Mouse (Mus musculus) embryonic facial prominence, embryonic 10.5 days (tissue): ENCODE data around the gene Dao. TPM values are rescaled to one million over a fixed set of nuclear protein-coding genes. Genes with fewer than 3 reads are reported as not detected.
A peak's percentile ranks its signal among the peaks of the same experiment; 100 is the strongest.

Source experiments
- DNase-seq: peaks from one replicate; pipeline ENCODE4 v3.0.0-alpha.2; 2017; ENCODE audit warnings: low spot score
- H3K27ac ChIP-seq: fragments of 300-500 bp; sonication (generic); replicated peaks from 2 replicates; pipeline ENCODE4 v1.5.1; 2016; ENCODE audit warnings: mild to moderate bottlenecking
- H3K27me3 ChIP-seq: fragments of 300-500 bp; sonication (generic); replicated peaks from 2 replicates; pipeline ENCODE4 v1.6.1; 2016; ENCODE audit warnings: low read depth, mild to moderate bottlenecking; ENCODE audit not compliant: poor library complexity, severe bottlenecking
- H3K36me3 ChIP-seq: fragments of 300-500 bp; sonication (generic); replicated peaks from 2 replicates; pipeline ENCODE4 v1.6.1; 2016; ENCODE audit warnings: mild to moderate bottlenecking, moderate library complexity
- H3K4me1 ChIP-seq: fragments of 300-500 bp; sonication (generic); 2 replicates; pipeline ENCODE4 v1.6.1; 2016
- H3K4me3 ChIP-seq: fragments of 300-500 bp; sonication (generic); 2 replicates; pipeline ENCODE4 v1.5.1; 2016; ENCODE audit warnings: mild to moderate bottlenecking, moderate library complexity
- H3K9me3 ChIP-seq: fragments of 300-500 bp; sonication (generic); 2 replicates; pipeline ENCODE4 v1.6.1; 2016; ENCODE audit warnings: mild to moderate bottlenecking
- WGBS: fragments of 180-500 bp; shearing (Covaris S2); methylation state at CpG from one replicate; pipeline ENCODE4 v1.1.7; 2016; 5-methylcytosine and 5-hydroxymethylcytosine counted together
- polyA plus RNA-seq: library from polyadenylated mRNA; unstranded; fragments of >200 nt; fragmentation: Nextera tagmentation; extraction: Ambion mirVana; gene quantifications from 2 replicates; pipeline ENCODE4 v1.2.1, GENCODE M21; 2016

Dao gene
- polyA plus RNA-seq, 1 experiment from 2014 or later = not detected

GRCm38 (mm10) chr5:114040911-114041310 is 37.4 kb downstream of the Dao start:
- DNase-seq = no peak
- Histone ChIP-seq H3K36me3 (no peaks in the 10 kb centered on the region), H3K9me3 (no peaks in the 10 kb centered on the region), H3K27me3 (0 out of 2 replicates have a peak, but pooled peaks cover 8% of the 10 kb centered on the region), H3K4me3 (no peak overlapping the region), H3K27ac (no peak overlapping the region), H3K4me1 (peaks cover 25% of the 10 kb centered on the region)
- 74% methylated on average over 1 of the region's 1 CpGs for WGBS

- 26% methylated on average over 15 of the region's 15 CpGs for WGBS
Observed at GRCm38 (mm10) chr5:114041327-114041930, 37.9 kb downstream of the Dao start.

GRCm38 (mm10) chr5:114043800-114044199 is 40.3 kb downstream of the Dao start:
- H3K4me1 ChIP-seq = peaks cover 19% of the 10 kb centered on the region
- H3K27me3 ChIP-seq = 0 out of 2 replicates have a peak, but pooled peaks cover 8% of the 10 kb centered on the region
- H3K36me3 ChIP-seq = no peaks in the 10 kb centered on the region
- 86% methylated on average over 4 of the region's 4 CpGs for WGBS
- no peaks in the 10 kb centered on the region for H3K9me3 ChIP-seq
- no peak for DNase-seq
- H3K27ac ChIP-seq = no peak overlapping the region
- no peak overlapping the region for H3K4me3 ChIP-seq

More at GRCm38 (mm10) chr5:114041327-114041930, 37.9 kb downstream of the Dao start:
- no peaks in the 10 kb centered on the region for H3K36me3 ChIP-seq
- H3K9me3 ChIP-seq = no peaks in the 10 kb centered on the region
- peak; percentile 51 for DNase-seq
- no peak overlapping the region for H3K27ac ChIP-seq
- 0 out of 2 replicates have a peak, but pooled peaks cover 8% of the 10 kb centered on the region for H3K27me3 ChIP-seq
- H3K4me1 ChIP-seq = peaks cover 20% of the 10 kb centered on the region
- peak overlapping the region; percentile 26; the same call in 1 of the 2 replicates for H3K4me3 ChIP-seq

GRCm38 (mm10) chr5:114045134-114045533 is 41.6 kb downstream of the Dao start:
- Histone ChIP-seq H3K4me1 (peaks cover 21% of the 10 kb centered on the region), H3K27ac (no peak overlapping the region), H3K4me3 (no peak overlapping the region), H3K9me3 (no peaks in the 10 kb centered on the region), H3K36me3 (no peaks in the 10 kb centered on the region), H3K27me3 (0 out of 2 replicates have a peak, but pooled peaks cover 8% of the 10 kb centered on the region)
- no peak for DNase-seq
- 75% methylated on average over 1 of the region's 1 CpGs for WGBS

- H3K27ac ChIP-seq = no peak overlapping the region
- no peaks in the 10 kb centered on the region for H3K36me3 ChIP-seq
- no peak for DNase-seq
- H3K9me3 ChIP-seq = no peaks in the 10 kb centered on the region
- no peak overlapping the region for H3K4me3 ChIP-seq
- 0 out of 2 replicates have a peak, but pooled peaks cover under 1% of the 10 kb centered on the region for H3K27me3 ChIP-seq
- H3K4me1 ChIP-seq = peaks cover 14% of the 10 kb centered on the region
- 81% methylated on average over 3 of the region's 3 CpGs for WGBS
Observed at GRCm38 (mm10) chr5:114046151-114046550, 42.6 kb downstream of the Dao start.

GRCm38 (mm10) chr5:114046604-114047003 is 43.1 kb downstream of the Dao start:
- no peak for DNase-seq
- no peak overlapping the region for H3K27ac ChIP-seq
- WGBS = 47% methylated on average over 3 of the region's 3 CpGs
- peaks cover 9% of the 10 kb centered on the region for H3K4me1 ChIP-seq
- H3K27me3 ChIP-seq = no peaks in the 10 kb centered on the region
- H3K4me3 ChIP-seq = no peak overlapping the region
- no peaks in the 10 kb centered on the region for H3K9me3 ChIP-seq
- no peaks in the 10 kb centered on the region for H3K36me3 ChIP-seq

- Histone ChIP-seq H3K9me3 (no peaks in the 10 kb centered on the region), H3K4me1 (peaks cover 9% of the 10 kb centered on the region; the same call in 1 of the 2 replicates), H3K27me3 (no peaks in the 10 kb centered on the region), H3K36me3 (no peaks in the 10 kb centered on the region), H3K27ac (no peak overlapping the region), H3K4me3 (no peak overlapping the region)
- 83% methylated on average over 5 of the region's 5 CpGs for WGBS
- DNase-seq = no peak
Observed at GRCm38 (mm10) chr5:114047182-114047581, 43.7 kb downstream of the Dao start.

- no peaks in the 10 kb centered on the region for H3K36me3 ChIP-seq
- no peak for DNase-seq
- no peaks in the 10 kb centered on the region for H3K27me3 ChIP-seq
- H3K9me3 ChIP-seq = no peaks in the 10 kb centered on the region
- no peak overlapping the region for H3K27ac ChIP-seq
- peaks cover 10% of the 10 kb centered on the region; the same call in 1 of the 2 replicates for H3K4me1 ChIP-seq
- 63% methylated on average over 12 of the region's 12 CpGs for WGBS
- no peak overlapping the region for H3K4me3 ChIP-seq
Observed at GRCm38 (mm10) chr5:114048731-114049308, 45.3 kb downstream of the Dao start.

GRCm38 (mm10) chr5:114052246-114052761 is 48.8 kb downstream of the Dao start:
- 39% methylated on average over 9 of the region's 9 CpGs for WGBS
- Histone ChIP-seq H3K27me3 (no peaks in the 10 kb centered on the region), H3K27ac (peak overlapping the region; percentile 44; the same call in 1 of the 2 replicates), H3K4me1 (peaks cover 10% of the 10 kb centered on the region; the same call in 1 of the 2 replicates), H3K9me3 (no peaks in the 10 kb centered on the region), H3K36me3 (no peaks in the 10 kb centered on the region), H3K4me3 (peak overlapping the region; percentile 36)
- peak; percentile 82 for DNase-seq

- 81% methylated on average over 9 of the region's 9 CpGs for WGBS
- Histone ChIP-seq H3K9me3 (no peaks in the 10 kb centered on the region), H3K4me3 (no peak overlapping the region), H3K27me3 (no peaks in the 10 kb centered on the region), H3K27ac (no peak overlapping the region), H3K4me1 (0 out of 2 replicates have a peak, but pooled peaks cover under 1% of the 10 kb centered on the region), H3K36me3 (no peaks in the 10 kb centered on the region)
- no peak for DNase-seq
Observed at GRCm38 (mm10) chr5:114057129-114057731, 53.7 kb downstream of the Dao start.

GRCm38 (mm10) chr5:114061675-114062074 is 58.2 kb downstream of the Dao start:
- Histone ChIP-seq H3K36me3 (no peaks in the 10 kb centered on the region), H3K4me3 (no peak overlapping the region), H3K4me1 (peaks cover 6% of the 10 kb centered on the region), H3K27me3 (no peaks in the 10 kb centered on the region), H3K9me3 (no peaks in the 10 kb centered on the region), H3K27ac (no peak overlapping the region)
- WGBS = 61% methylated on average over 7 of the region's 7 CpGs
- DNase-seq = no peak

- no peak for DNase-seq
- Histone ChIP-seq H3K4me1 (peaks cover 8% of the 10 kb centered on the region), H3K27ac (no peak overlapping the region), H3K36me3 (no peaks in the 10 kb centered on the region), H3K9me3 (no peaks in the 10 kb centered on the region), H3K4me3 (no peak overlapping the region), H3K27me3 (no peaks in the 10 kb centered on the region)
- WGBS = 77% methylated on average over 4 of the region's 4 CpGs
Observed at GRCm38 (mm10) chr5:114063958-114064357, 60.5 kb downstream of the Dao start.
